Mouse (Mus musculus): Measurements from ENCODE around the gene Slc30a6.

DNA sequence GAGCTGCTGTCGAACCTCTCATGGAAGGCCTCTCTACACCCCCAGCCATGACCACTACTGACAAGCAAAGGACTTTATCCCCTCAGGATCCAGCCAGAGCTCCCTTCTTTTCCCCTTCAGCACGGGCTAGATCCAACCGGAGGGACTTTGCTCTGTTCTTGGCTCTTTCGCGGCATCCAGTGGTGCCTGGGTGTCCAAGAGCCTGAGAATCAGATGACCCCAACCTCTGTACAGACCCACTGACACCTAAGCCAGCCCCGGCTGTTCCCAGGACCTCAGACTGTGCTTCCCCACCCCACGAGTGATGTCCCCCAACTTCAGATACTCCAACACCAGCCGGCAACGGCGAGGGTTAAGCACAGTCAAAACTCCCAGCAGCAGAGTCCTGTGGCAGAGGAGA lies 54.4 kb downstream of the Slc30a6 start:
- TF ChIP-seq CTCF (IDR thresholded peaks at IDR 0.05; ENCODE audit: control insufficient read depth, insufficient read depth, low read length) (no peak), POLR2A (IDR thresholded peaks at IDR 0.05; ENCODE audit: borderline replicate concordance, control insufficient read depth, low read depth, low read length) (no peak)
